Mouse (Mus musculus): ENCODE measurements around the gene Spaca6.

DNA sequence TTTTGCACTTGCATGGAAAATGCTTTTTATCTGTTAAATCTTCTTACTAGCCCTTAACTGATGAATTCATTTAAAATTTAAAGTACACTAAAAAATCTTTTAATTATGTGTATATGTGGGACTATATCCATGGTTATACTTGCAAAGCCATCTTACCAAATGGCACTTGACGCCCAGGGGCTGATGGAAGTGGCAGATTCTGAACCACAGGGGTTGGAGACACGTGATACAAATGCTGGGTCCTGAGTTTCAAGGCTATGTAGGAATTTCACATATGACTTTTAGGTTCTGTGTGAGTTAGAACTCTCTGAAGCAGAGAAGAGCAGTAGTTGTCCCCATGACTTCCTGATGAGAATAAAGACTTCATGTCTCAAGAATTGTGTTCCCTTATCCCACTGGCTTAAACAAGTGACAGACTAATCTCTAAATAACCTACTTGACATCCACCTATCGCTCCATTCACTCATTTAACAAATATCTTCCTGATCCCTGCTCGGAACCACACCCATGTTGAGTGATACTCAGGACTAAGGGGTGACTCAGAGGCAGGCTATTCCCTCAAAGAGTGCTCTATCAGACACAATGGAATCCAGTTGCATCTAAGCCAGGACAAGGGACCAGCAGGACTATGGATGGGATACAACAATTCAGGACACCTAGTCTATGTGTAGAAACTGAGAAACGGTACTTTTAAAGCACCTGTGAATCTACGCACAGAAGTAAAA is 3.2 kb upstream of the Spaca6 start:
- no peak for TF ChIP-seq CTCF (IDR thresholded peaks at IDR 0.05; ENCODE audit: low read depth, low read length)
- TF ChIP-seq TAL1 (conservative IDR thresholded peaks at IDR 0.05; ENCODE audit: low read depth, low read length): no peak
- no peak for TF ChIP-seq POLR2AphosphoS5 (IDR thresholded peaks at IDR 0.05; ENCODE audit: insufficient replicate concordance, low read depth, low read length)
- no peak for TF ChIP-seq GATA2 (IDR thresholded peaks at IDR 0.05; ENCODE audit: borderline replicate concordance, low read depth, low read length)
- TF ChIP-seq GATA1 (IDR thresholded peaks at IDR 0.05; ENCODE audit: borderline replicate concordance, low read length): no peak
